ENCODE assay signal across 26 mouse cellular contexts in the genomic region with DNA sequence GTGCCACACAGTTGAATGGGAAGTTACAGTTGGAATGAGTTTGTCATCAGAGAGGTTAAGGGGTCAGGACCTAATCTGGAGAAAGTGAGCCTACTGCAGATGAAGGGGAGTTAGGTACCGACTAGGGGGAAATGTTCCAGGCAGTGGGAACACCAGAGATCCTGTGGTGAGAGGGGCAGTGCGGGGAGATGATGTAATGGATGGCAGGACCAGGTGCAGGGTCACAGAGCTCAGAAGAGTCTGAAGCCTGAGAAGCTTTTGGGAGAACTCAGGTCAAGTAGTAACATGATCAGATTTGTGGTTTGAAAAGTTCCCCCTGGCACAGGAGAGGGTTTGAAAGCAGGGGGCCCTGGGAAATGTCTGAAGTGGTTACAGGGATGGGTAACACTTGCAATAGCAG.
"Had no signal": no experiment of that assay in that cellular context is flagged by ENCODE, and none has a peak within 500 bp of the region (broad histone marks: within the 10 kb centered on the region; RNA-seq: fewer than 3 reads in every experiment).

No protein-coding gene starts in this region.

- H3K9ac ChIP-seq: heart, embryonic 13.5 days; heart, embryonic 15.5 days; hindbrain, embryonic 13.5 days; hindbrain, embryonic 15.5 days; kidney, embryonic 15.5 days; limb, embryonic 12.5 days; liver, embryonic 13.5 days had no signal

- H3K4me2 ChIP-seq: heart, embryonic 13.5 days; heart, embryonic 15.5 days; hindbrain, embryonic 13.5 days; hindbrain, embryonic 15.5 days; kidney, embryonic 15.5 days; limb, embryonic 12.5 days; liver, embryonic 11.5 days; liver, embryonic 13.5 days had no signal

- H3K4me3 ChIP-seq: heart, embryonic 10.5 days; heart, embryonic 13.5 days; heart, embryonic 15.5 days; hindbrain, embryonic 13.5 days; hindbrain, embryonic 15.5 days; kidney, embryonic 15.5 days; limb, embryonic 10.5 days; limb, embryonic 12.5 days; liver, embryonic 13.5 days had no signal

- H3K27me3 ChIP-seq: heart, embryonic 13.5 days; heart, embryonic 15.5 days; hindbrain, embryonic 13.5 days; hindbrain, embryonic 15.5 days; kidney, embryonic 15.5 days; limb, embryonic 12.5 days; liver, embryonic 13.5 days had no signal

- ATAC-seq: hindbrain, postnatal 0 days; intestine, embryonic 16.5 days had no signal

- DNase-seq: gastrocnemius, postnatal 10 days; gastrocnemius, postnatal 36 days; heart, adult 18-20 months; heart, postnatal 14 days; heart, postnatal 36 days; kidney, adult 11 months; kidney, adult 2 months; kidney, adult 9 months; kidney, postnatal 14 days; kidney, postnatal 36 days; layer of hippocampus, adult 9-11 months; layer of hippocampus, postnatal 36 days; liver; liver, embryonic 13.5 days had no signal

- H3K27ac ChIP-seq: heart, embryonic 10.5 days; heart, embryonic 13.5 days; heart, embryonic 15.5 days; hindbrain, embryonic 13.5 days; hindbrain, embryonic 15.5 days; hindbrain, postnatal 0 days; kidney, embryonic 15.5 days; kidney, postnatal 0 days; limb, embryonic 10.5 days; limb, embryonic 12.5 days; liver, embryonic 13.5 days had no signal

- H3K9me3 ChIP-seq: heart, embryonic 10.5 days; heart, embryonic 13.5 days; heart, embryonic 15.5 days; hindbrain, embryonic 13.5 days; hindbrain, embryonic 15.5 days; kidney, embryonic 15.5 days; limb, embryonic 10.5 days; limb, embryonic 12.5 days; liver, embryonic 13.5 days had no signal
